Mouse (Mus musculus) intestine, postnatal 0 days (tissue): ENCODE data around the gene Slu7. TPM values are rescaled to one million over a fixed set of nuclear protein-coding genes. Genes with fewer than 3 reads are reported as not detected.

Experiments used
- ATAC-seq: fragments of 200-750 bp; cut with Nextera tagmentation; 2 replicates; pipeline ENCODE4 v1.8.0; 2017; ENCODE audit warnings: mild to moderate bottlenecking, moderate TSS enrichment, moderate library complexity
- H3K27ac ChIP-seq: fragments of 300-500 bp; sonication (generic); 2 replicates; pipeline ENCODE4 v1.5.1; 2014; ENCODE audit warnings: mild to moderate bottlenecking, low read depth, low read length, moderate library complexity
- H3K27me3 ChIP-seq: fragments of 300-500 bp; sonication (generic); replicated peaks from 2 replicates; pipeline ENCODE4 v1.6.1; 2014; ENCODE audit warnings: low read length, mixed read lengths; ENCODE audit not compliant: control insufficient read depth, insufficient read depth
- H3K36me3 ChIP-seq: fragments of 300-500 bp; sonication (generic); 2 replicates; pipeline ENCODE4 v1.6.1; 2014; ENCODE audit warnings: mild to moderate bottlenecking, moderate library complexity; ENCODE audit not compliant: control insufficient read depth, insufficient read depth
- H3K4me1 ChIP-seq: fragments of 300-500 bp; sonication (generic); replicated peaks from 2 replicates; pipeline ENCODE4 v1.6.1; 2014; ENCODE audit warnings: antibody characterized with exemption, low read length, mixed read lengths; ENCODE audit not compliant: control insufficient read depth, insufficient read depth
- H3K4me2 ChIP-seq: fragments of 300-500 bp; sonication (generic); replicated peaks from 2 replicates; pipeline ENCODE4 v1.6.1; 2014; ENCODE audit warnings: low read depth, mild to moderate bottlenecking, moderate library complexity
- H3K4me3 ChIP-seq: fragments of 300-500 bp; sonication (generic); 2 replicates; pipeline ENCODE4 v1.5.1; 2014; ENCODE audit warnings: low read depth, low read length
- H3K9ac ChIP-seq: fragments of 300-500 bp; sonication (generic); 2 replicates; pipeline ENCODE4 v1.6.1; 2014; ENCODE audit warnings: mild to moderate bottlenecking, low read depth, low read length
- H3K9me3 ChIP-seq: fragments of 300-500 bp; sonication (generic); 2 replicates; pipeline ENCODE4 v1.6.1; 2016; ENCODE audit warnings: mixed run types; ENCODE audit not compliant: control insufficient read depth
- CTCF ChIP-seq: sonication (generic); IDR thresholded peaks from 2 replicates; pipeline ENCODE4 v1.5.1; 2016; ENCODE audit warnings: low read depth, mild to moderate bottlenecking, control low read depth, antibody characterized with exemption, moderate library complexity
- WGBS: fragments of 180-500 bp; shearing (Covaris S2); extraction: QIAGEN DNeasy Blood & Tissue Kit; methylation state at CpG from one replicate; pipeline ENCODE4 v1.1.7; 2014; 5-methylcytosine and 5-hydroxymethylcytosine counted together
- polyA plus RNA-seq: library from polyadenylated mRNA; unstranded; fragments of >200 nt; fragmentation: Nextera tagmentation; extraction: Ambion mirVana; gene quantifications from 2 replicates; pipeline ENCODE4 v1.2.1, GENCODE M21; 2015

Gene Slu7
- polyA plus RNA-seq, 1 experiment from 2014 or later, result 33.6 TPM

GRCm38 (mm10) chr11:43480561-43480960, 47.0 kb downstream of the Slu7 start:
- no peak overlapping the region for H3K4me3 ChIP-seq
- no peak for ATAC-seq
- H3K9ac ChIP-seq, result no peak overlapping the region
- H3K36me3 ChIP-seq, result no peaks in the 10 kb centered on the region
- H3K9me3 ChIP-seq, result no peaks in the 10 kb centered on the region
- H3K27ac ChIP-seq, result no peak overlapping the region
- no peaks in the 10 kb centered on the region for H3K4me1 ChIP-seq
- WGBS, result 32% methylated on average over 5 of the region's 5 CpGs
- no peak overlapping the region for H3K4me2 ChIP-seq
- TF ChIP-seq CTCF, result no peak
- no peaks in the 10 kb centered on the region for H3K27me3 ChIP-seq

GRCm38 (mm10) chr11:43481672-43482522, 48.4 kb downstream of the Slu7 start:
- TF ChIP-seq CTCF, result no peak
- Histone ChIP-seq H3K27ac (no peak overlapping the region), H3K4me2 (no peak overlapping the region), H3K4me3 (no peak overlapping the region), H3K36me3 (no peaks in the 10 kb centered on the region), H3K9ac (no peak overlapping the region), H3K4me1 (no peaks in the 10 kb centered on the region), H3K27me3 (no peaks in the 10 kb centered on the region), H3K9me3 (no peaks in the 10 kb centered on the region)
- no peak for ATAC-seq
- WGBS, result 39% methylated on average over 3 of the region's 3 CpGs

- Histone ChIP-seq H3K9me3 (no peaks in the 10 kb centered on the region), H3K27ac (no peak overlapping the region), H3K36me3 (no peaks in the 10 kb centered on the region), H3K4me1 (no peaks in the 10 kb centered on the region), H3K4me3 (no peak overlapping the region), H3K27me3 (no peaks in the 10 kb centered on the region), H3K4me2 (no peak overlapping the region), H3K9ac (no peak overlapping the region)
- no peak for ATAC-seq
- TF ChIP-seq CTCF, result no peak
- 59% methylated on average over 6 of the region's 6 CpGs for WGBS
Measured at GRCm38 (mm10) chr11:43483122-43483792, 49.7 kb downstream of the Slu7 start.

- H3K4me2 ChIP-seq, result no peak overlapping the region
- 67% methylated on average over 4 of the region's 4 CpGs for WGBS
Measured at GRCm38 (mm10) chr11:43484057-43484456, 50.5 kb downstream of the Slu7 start.

GRCm38 (mm10) chr11:43484652-43485051, 51.1 kb downstream of the Slu7 start:
- 47% methylated on average over 11 of the region's 11 CpGs for WGBS
- no peaks in the 10 kb centered on the region for H3K27me3 ChIP-seq
- no peak overlapping the region for H3K4me3 ChIP-seq
- H3K9me3 ChIP-seq, result no peaks in the 10 kb centered on the region
- no peak for TF ChIP-seq CTCF
- no peaks in the 10 kb centered on the region for H3K4me1 ChIP-seq
- no peak overlapping the region for H3K9ac ChIP-seq
- no peaks in the 10 kb centered on the region for H3K36me3 ChIP-seq
- no peak overlapping the region for H3K27ac ChIP-seq
- no peak overlapping the region for H3K4me2 ChIP-seq
- no peak for ATAC-seq

More at GRCm38 (mm10) chr11:43484057-43484456, 50.5 kb downstream of the Slu7 start:
- H3K36me3 ChIP-seq, result no peaks in the 10 kb centered on the region
- H3K9ac ChIP-seq, result no peak overlapping the region
- H3K27ac ChIP-seq, result no peak overlapping the region
- no peaks in the 10 kb centered on the region for H3K4me1 ChIP-seq
- no peak for TF ChIP-seq CTCF
- no peak for ATAC-seq
- no peak overlapping the region for H3K4me3 ChIP-seq
- H3K9me3 ChIP-seq, result no peaks in the 10 kb centered on the region
- H3K27me3 ChIP-seq, result no peaks in the 10 kb centered on the region

- WGBS, result 87% methylated on average over 9 of the region's 9 CpGs
- Histone ChIP-seq H3K4me3 (no peak overlapping the region), H3K4me1 (no peaks in the 10 kb centered on the region), H3K9ac (no peak overlapping the region), H3K27me3 (no peaks in the 10 kb centered on the region), H3K9me3 (no peaks in the 10 kb centered on the region), H3K4me2 (no peak overlapping the region), H3K27ac (no peak overlapping the region), H3K36me3 (no peaks in the 10 kb centered on the region)
- no peak for ATAC-seq
- TF ChIP-seq CTCF, result no peak
Measured at GRCm38 (mm10) chr11:43485855-43486254, 52.3 kb downstream of the Slu7 start.
